Mouse (Mus musculus) thymus, adult 2 months (tissue): ENCODE data around the gene Vcpkmt.

Experiments
- CTCF ChIP-seq: fragments of 200-500 bp; IDR thresholded peaks from 2 replicates; pipeline ENCODE4 v1.5.1; 2012; ENCODE audit warnings: mild to moderate bottlenecking, control low read depth, low read length, moderate library complexity, borderline replicate concordance; ENCODE audit not compliant: control insufficient read depth, poor library complexity, insufficient read depth; ENCODE audit errors: extremely low read depth
- POLR2A ChIP-seq: fragments of 200-500 bp; IDR thresholded peaks from 2 replicates; pipeline ENCODE4 v1.6.1; 2012; ENCODE audit warnings: mild to moderate bottlenecking, low read length, control low read depth, moderate library complexity; ENCODE audit not compliant: control insufficient read depth, poor library complexity, insufficient read depth; ENCODE audit errors: extremely low read depth

DNA sequence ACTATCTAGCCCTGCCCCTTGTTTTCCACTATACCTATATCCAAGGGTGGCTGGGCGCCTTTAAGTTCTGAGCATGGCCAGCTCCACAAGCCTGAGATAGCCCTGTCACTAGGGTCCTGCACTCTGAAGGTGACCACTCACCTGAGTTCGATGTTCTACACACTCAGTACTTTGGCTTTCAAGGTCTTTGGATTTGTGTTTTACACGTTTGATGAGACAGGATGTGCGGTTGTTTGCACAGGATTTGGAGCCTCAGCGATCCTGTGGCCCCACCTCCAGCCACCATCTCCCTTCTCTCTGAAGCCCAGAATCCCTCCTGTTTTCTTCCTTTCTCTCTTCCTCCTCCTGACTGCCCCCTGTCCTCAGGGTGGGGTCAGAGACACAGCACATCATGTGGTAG lies 49.6 kb downstream of the Vcpkmt start:
- TF ChIP-seq POLR2A = no peak
- no peak for TF ChIP-seq CTCF
